Mouse (Mus musculus): ENCODE results near the gene Ccdc69. TPM values are rescaled to one million over a fixed set of nuclear protein-coding genes. Genes with fewer than 3 reads are reported as not detected.

The Ccdc69 gene
- polyA plus RNA-seq, 1 experiment: 2.2 TPM

GRCm38 (mm10) chr11:55039591-55039990 is 38.3 kb downstream of the Ccdc69 start:
- H3K27ac ChIP-seq (ENCODE audit: control insufficient read depth, insufficient read depth, low read depth, low read length): no peak overlapping the region
- no peaks in the 10 kb centered on the region for H3K27me3 ChIP-seq (ENCODE audit: control insufficient read depth, insufficient read depth, low read length)
- H3K4me1 ChIP-seq (ENCODE audit: control insufficient read depth, insufficient read depth, low read length): no peaks in the 10 kb centered on the region
- H3K4me3 ChIP-seq (ENCODE audit: control insufficient read depth, low read depth, low read length): no peak overlapping the region
- H3K36me3 ChIP-seq (ENCODE audit: control insufficient read depth, insufficient read depth, low read length): no peaks in the 10 kb centered on the region
- TF ChIP-seq CTCF (IDR thresholded peaks at IDR 0.05; ENCODE audit: control insufficient read depth, insufficient read depth, insufficient replicate concordance, low read depth, low read length) (peak; percentile 81; the same call in 1 of the 2 replicates), POLR2A (IDR thresholded peaks at IDR 0.05; ENCODE audit: control insufficient read depth, low read depth, low read length) (no peak)

- TF ChIP-seq POLR2A (IDR thresholded peaks at IDR 0.05; ENCODE audit: control insufficient read depth, low read depth, low read length) (no peak), CTCF (IDR thresholded peaks at IDR 0.05; ENCODE audit: control insufficient read depth, insufficient read depth, insufficient replicate concordance, low read depth, low read length) (no peak)
- Histone ChIP-seq H3K36me3 (ENCODE audit: control insufficient read depth, insufficient read depth, low read length) (no peaks in the 10 kb centered on the region), H3K4me1 (ENCODE audit: control insufficient read depth, insufficient read depth, low read length) (peaks cover 9% of the 10 kb centered on the region), H3K4me3 (ENCODE audit: control insufficient read depth, low read depth, low read length) (no peak overlapping the region), H3K27me3 (ENCODE audit: control insufficient read depth, insufficient read depth, low read length) (no peaks in the 10 kb centered on the region), H3K27ac (ENCODE audit: control insufficient read depth, insufficient read depth, low read depth, low read length) (no peak overlapping the region)
These were observed 41.3 kb downstream of the Ccdc69 start for GRCm38 (mm10) chr11:55036601-55037000.

GRCm38 (mm10) chr11:55033040-55033660 is 44.8 kb downstream of the Ccdc69 start, which contains the start of gene Anxa6:
Gene Anxa6, minus strand, starts transcription at chr11:55033445.
- TF ChIP-seq CTCF (IDR thresholded peaks at IDR 0.05; ENCODE audit: control insufficient read depth, insufficient read depth, insufficient replicate concordance, low read depth, low read length): no peak
- peak; percentile 54; the same call in 1 of the 2 replicates for TF ChIP-seq POLR2A (IDR thresholded peaks at IDR 0.05; ENCODE audit: control insufficient read depth, low read depth, low read length)
- Histone ChIP-seq H3K27ac (ENCODE audit: control insufficient read depth, insufficient read depth, low read depth, low read length) (no peak within 1 kb of the TSS), H3K4me3 (ENCODE audit: control insufficient read depth, low read depth, low read length) (peak within 1 kb of the TSS; percentile 63), H3K27me3 (ENCODE audit: control insufficient read depth, insufficient read depth, low read length) (no peaks in the 10 kb centered on the region), H3K36me3 (ENCODE audit: control insufficient read depth, insufficient read depth, low read length) (no peaks in the 10 kb centered on the region), H3K4me1 (ENCODE audit: control insufficient read depth, insufficient read depth, low read length) (peaks cover 12% of the 10 kb centered on the region)

- H3K27ac ChIP-seq (ENCODE audit: control insufficient read depth, insufficient read depth, low read depth, low read length): no peak overlapping the region
- H3K27me3 ChIP-seq (ENCODE audit: control insufficient read depth, insufficient read depth, low read length): no peaks in the 10 kb centered on the region
- H3K36me3 ChIP-seq (ENCODE audit: control insufficient read depth, insufficient read depth, low read length): no peaks in the 10 kb centered on the region
- peaks cover 12% of the 10 kb centered on the region for H3K4me1 ChIP-seq (ENCODE audit: control insufficient read depth, insufficient read depth, low read length)
- TF ChIP-seq POLR2A (IDR thresholded peaks at IDR 0.05; ENCODE audit: control insufficient read depth, low read depth, low read length) (no peak), CTCF (IDR thresholded peaks at IDR 0.05; ENCODE audit: control insufficient read depth, insufficient read depth, insufficient replicate concordance, low read depth, low read length) (no peak)
- H3K4me3 ChIP-seq (ENCODE audit: control insufficient read depth, low read depth, low read length): no peak overlapping the region
These were observed 45.6 kb downstream of the Ccdc69 start for GRCm38 (mm10) chr11:55032286-55032685.

- H3K4me1 ChIP-seq (ENCODE audit: control insufficient read depth, insufficient read depth, low read length): peaks cover 12% of the 10 kb centered on the region
- no peaks in the 10 kb centered on the region for H3K27me3 ChIP-seq (ENCODE audit: control insufficient read depth, insufficient read depth, low read length)
- TF ChIP-seq POLR2A (IDR thresholded peaks at IDR 0.05; ENCODE audit: control insufficient read depth, low read depth, low read length): no peak
- no peak for TF ChIP-seq CTCF (IDR thresholded peaks at IDR 0.05; ENCODE audit: control insufficient read depth, insufficient read depth, insufficient replicate concordance, low read depth, low read length)
- no peak overlapping the region for H3K27ac ChIP-seq (ENCODE audit: control insufficient read depth, insufficient read depth, low read depth, low read length)
- H3K36me3 ChIP-seq (ENCODE audit: control insufficient read depth, insufficient read depth, low read length): no peaks in the 10 kb centered on the region
- H3K4me3 ChIP-seq (ENCODE audit: control insufficient read depth, low read depth, low read length): no peak overlapping the region
These were observed 46.0 kb downstream of the Ccdc69 start for GRCm38 (mm10) chr11:55031991-55032280.

- H3K4me3 ChIP-seq (ENCODE audit: control insufficient read depth, low read depth, low read length): no peak overlapping the region
- no peak overlapping the region for H3K27ac ChIP-seq (ENCODE audit: control insufficient read depth, insufficient read depth, low read depth, low read length)
- H3K4me1 ChIP-seq (ENCODE audit: control insufficient read depth, insufficient read depth, low read length): peaks cover 12% of the 10 kb centered on the region
- H3K36me3 ChIP-seq (ENCODE audit: control insufficient read depth, insufficient read depth, low read length): no peaks in the 10 kb centered on the region
- no peak for TF ChIP-seq POLR2A (IDR thresholded peaks at IDR 0.05; ENCODE audit: control insufficient read depth, low read depth, low read length)
- no peak for TF ChIP-seq CTCF (IDR thresholded peaks at IDR 0.05; ENCODE audit: control insufficient read depth, insufficient read depth, insufficient replicate concordance, low read depth, low read length)
- H3K27me3 ChIP-seq (ENCODE audit: control insufficient read depth, insufficient read depth, low read length): no peaks in the 10 kb centered on the region
These were observed 46.5 kb downstream of the Ccdc69 start for GRCm38 (mm10) chr11:55031211-55031990.

GRCm38 (mm10) chr11:55028509-55028908 is 49.4 kb downstream of the Ccdc69 start:
- H3K27me3 ChIP-seq (ENCODE audit: control insufficient read depth, insufficient read depth, low read length): no peaks in the 10 kb centered on the region
- H3K36me3 ChIP-seq (ENCODE audit: control insufficient read depth, insufficient read depth, low read length): no peaks in the 10 kb centered on the region
- peaks cover 11% of the 10 kb centered on the region for H3K4me1 ChIP-seq (ENCODE audit: control insufficient read depth, insufficient read depth, low read length)
- no peak overlapping the region for H3K27ac ChIP-seq (ENCODE audit: control insufficient read depth, insufficient read depth, low read depth, low read length)
- TF ChIP-seq CTCF (IDR thresholded peaks at IDR 0.05; ENCODE audit: control insufficient read depth, insufficient read depth, insufficient replicate concordance, low read depth, low read length): no peak
- no peak for TF ChIP-seq POLR2A (IDR thresholded peaks at IDR 0.05; ENCODE audit: control insufficient read depth, low read depth, low read length)
- H3K4me3 ChIP-seq (ENCODE audit: control insufficient read depth, low read depth, low read length): no peak overlapping the region

Measured in testis, adult 2 months (tissue).